Mouse (Mus musculus): ENCODE measurements around the gene Hoxa9.

The Hoxa9 gene

DNA sequence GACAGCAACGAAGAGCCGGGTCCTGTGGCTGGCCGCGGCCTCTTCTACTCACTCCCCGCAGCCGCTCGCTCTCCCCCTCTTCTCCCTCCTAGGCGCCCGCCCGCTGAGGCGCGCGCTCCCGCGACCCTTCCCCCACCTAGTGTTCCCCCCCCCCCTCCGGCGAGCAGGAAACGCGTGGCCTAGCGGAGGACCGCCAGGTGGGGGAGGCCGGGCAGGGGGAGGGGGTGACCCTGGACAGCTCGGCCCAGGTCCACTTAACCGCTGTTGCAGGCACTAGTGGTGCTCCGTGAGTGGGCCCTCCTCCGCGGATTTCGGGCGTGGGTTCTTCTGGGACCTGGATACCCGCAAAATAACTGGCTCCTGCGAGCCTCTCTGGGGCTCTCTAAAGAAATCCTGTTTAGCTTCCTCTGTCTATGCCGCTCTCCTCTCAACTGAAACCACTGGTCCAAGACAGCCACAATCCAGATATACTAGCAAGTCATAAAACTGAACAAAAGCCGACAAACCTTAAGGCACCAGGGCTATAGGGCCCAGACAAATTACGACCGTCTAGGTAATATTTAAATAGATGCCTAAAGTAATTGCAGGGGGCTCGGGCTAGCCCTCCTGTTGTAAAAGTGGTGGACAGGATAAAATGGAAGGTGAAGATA, at the start of gene Hoxa9:
Hoxa9 (minus strand) TSS at position 574 of the 650 bp plus-strand sequence.
- in situ Hi-C loops (cut with MboI; ENCODE audit: low sequenced_read_pairs) = no loop called here

DNA sequence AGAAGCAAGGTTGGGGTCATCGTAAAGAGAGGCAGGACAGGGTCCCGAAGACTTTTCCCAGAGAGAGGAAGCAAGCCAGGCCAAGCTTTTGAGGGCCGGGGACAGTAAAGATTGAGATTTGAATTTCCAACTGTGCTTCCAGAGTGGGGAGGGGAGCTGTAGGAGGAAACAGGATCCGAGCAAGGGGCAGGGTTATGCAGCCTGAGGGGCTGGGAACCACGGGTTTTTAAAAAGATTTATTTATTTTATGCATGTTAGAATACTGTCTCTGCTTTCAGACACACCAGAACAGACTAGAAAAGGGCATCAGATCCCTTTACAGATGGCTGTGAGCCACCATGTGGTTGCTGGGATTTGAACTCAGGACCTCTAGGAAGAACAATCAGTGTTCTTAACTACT, 46.0 kb upstream of the Hoxa9 start:
- in situ Hi-C loops (cut with MboI; ENCODE audit: low sequenced_read_pairs) = no loop called here

- in situ Hi-C loops (cut with MboI; ENCODE audit: low sequenced_read_pairs) = no loop called here
Observed at GRCm38 (mm10) chr6:52276382-52276781, 45.5 kb upstream of the Hoxa9 start.

DNA sequence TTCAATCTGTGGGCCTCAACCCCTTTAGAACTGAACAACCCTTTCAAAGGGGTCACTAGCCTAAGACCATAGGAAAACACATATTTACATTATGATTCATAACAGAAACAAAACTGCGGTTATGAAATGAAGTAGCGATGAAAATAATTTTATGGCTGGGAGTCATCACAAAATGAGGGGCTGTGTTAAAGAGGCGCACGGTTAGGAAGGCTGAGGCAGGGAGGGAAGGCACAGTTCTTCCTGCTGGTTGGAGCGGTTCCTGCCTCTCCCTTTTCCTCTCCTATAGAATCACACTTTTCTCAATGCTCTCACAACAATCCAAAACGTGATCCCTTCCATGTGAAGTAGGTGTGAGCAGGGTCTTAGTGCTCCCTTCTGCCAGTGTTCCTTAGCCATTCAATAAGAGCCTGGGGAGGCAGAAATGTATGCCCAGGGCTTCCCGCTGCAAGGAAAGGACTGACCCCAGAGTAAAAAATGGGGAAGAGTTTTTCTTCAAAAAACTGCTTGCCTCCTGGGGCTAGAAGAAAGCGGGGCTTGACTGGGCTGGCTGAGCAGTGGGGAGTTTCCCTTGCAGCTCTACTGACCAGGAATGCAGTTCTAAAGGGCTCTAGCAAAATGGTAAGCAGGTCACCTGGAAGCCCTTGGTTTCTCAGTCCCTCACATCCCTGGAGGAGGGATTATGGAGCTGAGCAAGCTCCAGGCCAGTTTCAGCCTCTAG, 44.8 kb upstream of the Hoxa9 start:
- in situ Hi-C loops (cut with MboI; ENCODE audit: low sequenced_read_pairs) = no loop called here

GRCm38 (mm10) chr6:52274576-52274975, 43.7 kb upstream of the Hoxa9 start:
- in situ Hi-C loops (cut with MboI; ENCODE audit: low sequenced_read_pairs) = loop anchor here (25.0 kb wide), 2 partner anchors 563 to 638 kb away; no protein-coding TSS in a partner anchor

- in situ Hi-C loops (cut with MboI; ENCODE audit: low sequenced_read_pairs) = loop anchor here (25.0 kb wide), 2 partner anchors 564 to 639 kb away; no protein-coding TSS in a partner anchor
Observed at GRCm38 (mm10) chr6:52273656-52274280, 42.9 kb upstream of the Hoxa9 start.

GRCm38 (mm10) chr6:52272766-52273655, 42.1 kb upstream of the Hoxa9 start:
- in situ Hi-C loops (cut with MboI; ENCODE audit: low sequenced_read_pairs) = loop anchor here (25.0 kb wide), 2 partner anchors 564 to 639 kb away; no protein-coding TSS in a partner anchor

DNA sequence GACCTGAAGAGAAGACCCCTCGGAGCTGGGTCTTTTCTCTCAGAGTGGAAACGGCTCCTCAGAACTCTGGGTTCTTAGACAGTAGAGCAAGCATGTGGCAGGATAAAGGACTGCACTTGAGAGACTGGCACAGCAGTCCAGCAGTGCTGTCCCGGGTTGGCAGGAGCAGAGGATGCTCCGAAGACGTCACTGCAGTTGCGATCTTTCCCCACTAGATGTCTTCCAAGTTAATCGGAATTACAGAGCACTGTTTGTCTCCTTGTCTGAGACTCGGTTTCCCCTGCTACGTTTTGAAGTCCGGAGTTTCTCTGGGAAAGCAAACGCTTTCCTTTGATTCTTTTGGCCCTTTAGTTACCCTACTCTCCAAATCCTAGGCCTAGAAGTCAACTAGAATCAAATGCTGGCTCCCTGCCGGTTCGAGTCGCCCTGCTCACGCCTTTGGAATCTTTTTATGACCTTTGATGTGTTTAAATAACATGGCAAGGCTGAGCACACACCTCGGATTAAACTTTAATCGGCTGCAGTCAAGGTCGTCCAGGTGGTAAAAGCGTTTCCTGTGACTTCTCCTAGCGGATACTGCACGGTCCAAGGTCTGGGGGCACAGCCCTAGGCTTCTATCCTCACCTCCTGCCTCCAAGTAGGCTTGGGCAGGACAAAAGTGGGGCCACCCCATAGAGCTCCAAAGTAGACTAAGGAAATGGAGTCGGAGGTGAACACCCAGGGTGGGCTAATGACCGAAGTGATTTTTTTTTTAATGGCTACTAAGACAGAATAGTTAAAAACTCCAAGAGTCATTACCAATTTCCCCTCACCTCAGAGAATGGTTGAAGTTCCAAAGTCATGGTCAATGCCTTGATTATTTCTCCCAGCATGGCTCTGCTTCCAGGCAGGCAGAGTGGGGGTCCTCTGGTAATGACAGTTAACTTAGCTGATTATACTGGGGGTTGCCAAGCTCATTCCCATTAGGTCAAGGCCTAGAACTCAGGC, 39.9 kb upstream of the Hoxa9 start:
- in situ Hi-C loops (cut with MboI; ENCODE audit: low sequenced_read_pairs) = loop anchor here (25.0 kb wide), 2 partner anchors 567 to 642 kb away; no protein-coding TSS in a partner anchor

DNA sequence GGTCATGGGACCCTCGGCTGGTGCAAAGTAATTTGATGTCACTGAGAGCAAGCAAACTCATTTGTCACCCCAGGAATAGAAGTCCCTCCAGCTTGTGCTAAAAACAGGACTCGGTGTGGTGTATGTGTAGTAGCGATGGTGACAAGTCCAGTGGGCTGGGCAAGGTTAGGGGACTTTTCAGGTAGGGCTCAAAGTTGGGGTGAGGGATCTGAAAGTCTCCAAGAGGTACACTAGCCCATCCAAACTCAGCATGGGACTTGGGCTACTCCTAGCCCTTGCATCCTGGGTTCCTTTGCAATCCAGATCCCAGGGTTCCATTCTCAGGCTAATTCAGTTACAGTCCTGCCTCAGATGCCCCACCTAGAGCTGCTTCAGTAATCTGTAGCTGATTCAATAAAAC, 37.9 kb upstream of the Hoxa9 start:
- in situ Hi-C loops (cut with MboI; ENCODE audit: low sequenced_read_pairs) = loop anchor here (25.0 kb wide), 2 partner anchors 569 to 644 kb away; no protein-coding TSS in a partner anchor

GRCm38 (mm10) chr6:52268341-52268740, 37.5 kb upstream of the Hoxa9 start:
- in situ Hi-C loops (cut with MboI; ENCODE audit: low sequenced_read_pairs) = loop anchor here (25.0 kb wide), 2 partner anchors 569 to 644 kb away; no protein-coding TSS in a partner anchor

- in situ Hi-C loops (cut with MboI; ENCODE audit: low sequenced_read_pairs) = loop anchor here (25.0 kb wide), 2 partner anchors 570 to 645 kb away; no protein-coding TSS in a partner anchor
Observed at GRCm38 (mm10) chr6:52267691-52268090, 36.8 kb upstream of the Hoxa9 start.

DNA sequence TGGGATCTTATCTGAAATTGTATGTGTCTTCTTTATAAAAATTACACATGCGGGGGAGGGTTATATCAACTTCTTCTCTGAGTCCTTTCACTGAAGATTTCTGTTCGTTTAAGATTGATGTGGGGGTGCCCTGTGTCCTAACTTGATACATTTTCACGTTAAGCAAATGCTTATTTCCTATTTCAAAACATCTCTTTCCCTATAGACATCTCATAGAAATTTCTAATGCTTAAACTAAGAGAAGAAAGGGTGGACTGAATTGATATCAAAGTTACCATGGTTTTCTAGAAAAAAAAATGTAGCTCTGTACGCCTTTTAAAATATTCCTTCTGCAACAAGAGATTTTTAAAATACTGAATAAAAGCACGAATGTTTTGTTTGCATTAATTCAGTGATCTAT, 36.3 kb upstream of the Hoxa9 start:
- in situ Hi-C loops (cut with MboI; ENCODE audit: low sequenced_read_pairs) = loop anchor here (25.0 kb wide), 2 partner anchors 570 to 645 kb away; no protein-coding TSS in a partner anchor

GRCm38 (mm10) chr6:52266666-52266985, 35.7 kb upstream of the Hoxa9 start:
- in situ Hi-C loops (cut with MboI; ENCODE audit: low sequenced_read_pairs) = loop anchor here (25.0 kb wide), 2 partner anchors 571 to 646 kb away; no protein-coding TSS in a partner anchor

- in situ Hi-C loops (cut with MboI; ENCODE audit: low sequenced_read_pairs) = loop anchor here (25.0 kb wide), 2 partner anchors 571 to 646 kb away; no protein-coding TSS in a partner anchor
Observed at GRCm38 (mm10) chr6:52265913-52266665, 35.2 kb upstream of the Hoxa9 start.

DNA sequence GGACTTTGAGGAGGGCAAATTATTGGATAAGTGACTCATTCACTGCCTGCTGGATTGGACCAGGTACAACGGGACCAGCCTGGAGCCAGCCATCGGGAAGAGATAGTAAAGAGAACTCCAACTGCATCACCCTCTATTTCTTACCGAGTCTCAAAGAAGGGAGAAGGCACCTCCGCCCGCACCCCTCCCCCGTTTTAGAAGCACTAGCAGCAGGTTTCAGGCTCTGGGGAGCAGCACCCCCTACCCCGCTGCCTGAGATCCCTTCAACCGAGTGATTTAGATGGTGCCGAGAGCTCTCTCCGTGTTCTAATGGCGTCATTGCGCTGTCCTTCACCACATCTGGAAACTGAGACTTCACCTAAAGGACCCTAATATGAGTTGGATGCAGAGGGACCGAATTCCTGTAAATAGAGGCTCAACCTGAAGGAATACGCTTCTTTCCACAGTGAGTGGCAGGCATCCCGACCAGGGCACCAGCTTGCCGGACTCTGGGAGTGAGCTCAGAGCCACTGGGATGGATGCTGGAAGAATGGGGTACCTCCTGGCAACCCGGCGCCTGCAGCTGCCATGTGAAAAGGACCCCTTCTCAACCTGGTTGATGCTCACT, 34.5 kb upstream of the Hoxa9 start:
- in situ Hi-C loops (cut with MboI; ENCODE audit: low sequenced_read_pairs) = loop anchor here (25.0 kb wide), 2 partner anchors 572 to 647 kb away; no protein-coding TSS in a partner anchor

DNA sequence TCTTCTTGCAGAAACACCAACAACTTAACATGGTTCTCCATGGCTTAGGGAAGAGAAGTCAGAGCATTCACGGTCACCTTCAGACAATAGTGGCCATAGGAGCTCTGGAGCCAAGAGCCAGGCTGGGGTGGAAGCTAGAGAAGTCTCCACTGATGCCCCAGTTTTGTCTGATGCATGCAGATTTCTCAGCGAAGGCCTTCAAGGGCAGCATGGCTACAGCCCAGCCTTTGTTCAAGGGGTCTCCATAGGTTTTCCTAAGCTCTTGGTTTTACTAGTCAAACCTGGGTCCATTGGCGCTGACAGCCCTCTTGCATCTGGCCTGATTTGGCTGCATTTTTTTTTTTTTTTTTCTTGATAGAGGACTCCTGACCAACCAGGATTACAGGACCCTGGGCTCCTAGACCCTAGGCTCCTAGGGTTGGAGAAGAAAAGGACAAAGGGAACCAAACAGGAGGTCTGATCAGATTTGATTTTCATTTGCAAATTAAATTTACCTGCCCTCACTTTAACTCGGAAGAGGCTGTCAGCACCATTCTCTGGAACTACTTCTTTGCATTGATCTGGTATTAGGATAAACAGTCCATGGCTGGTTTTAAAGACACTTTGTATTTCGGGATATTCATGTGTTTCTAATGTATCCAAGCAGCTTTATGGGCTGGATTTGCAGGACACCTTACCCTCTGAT, 33.4 kb upstream of the Hoxa9 start:
- in situ Hi-C loops (cut with MboI; ENCODE audit: low sequenced_read_pairs) = loop anchor here (25.0 kb wide), 2 partner anchors 573 to 648 kb away; no protein-coding TSS in a partner anchor

- in situ Hi-C loops (cut with MboI; ENCODE audit: low sequenced_read_pairs) = loop anchor here (25.0 kb wide), 2 partner anchors 574 to 649 kb away; no protein-coding TSS in a partner anchor
Observed at GRCm38 (mm10) chr6:52263321-52263585, 32.4 kb upstream of the Hoxa9 start.
